Mouse (Mus musculus): ENCODE measurements at regions not wholly inside any gene's neighbourhood (a gene's known extent, or its start where the extent isn't known, plus 50 kb on each side); places are given as distances from the start of the nearest gene placed in this dataset.

- Histone ChIP-seq H3K9me3 (no peaks in the 10 kb centered on the region), H3K4me2 (replicated peaks) (no peak overlapping the region), H3K27ac (no peak overlapping the region), H3K9ac (no peak overlapping the region), H3K27me3 (no peaks in the 10 kb centered on the region), H3K4me1 (no peaks in the 10 kb centered on the region), H3K4me3 (no peak overlapping the region), H3K36me3 (no peaks in the 10 kb centered on the region)
- WGBS = 88% methylated on average over 1 of the region's 1 CpGs
- no peak for ATAC-seq (ENCODE audit: low FRiP score, low read depth)
Measured at GRCm38 (mm10) chr3:52625125-52625524, 357.0 kb downstream of the Foxo1 start.

GRCm38 (mm10) chr3:52622530-52622929, 354.4 kb downstream of the Foxo1 start:
- Histone ChIP-seq H3K36me3 (no peaks in the 10 kb centered on the region), H3K27ac (no peak overlapping the region), H3K4me1 (no peaks in the 10 kb centered on the region), H3K9me3 (no peaks in the 10 kb centered on the region), H3K4me3 (no peak overlapping the region), H3K9ac (no peak overlapping the region), H3K27me3 (no peaks in the 10 kb centered on the region), H3K4me2 (replicated peaks) (no peak overlapping the region)
- ATAC-seq (ENCODE audit: low FRiP score, low read depth) = no peak
- 86% methylated on average over 8 of the region's 8 CpGs for WGBS

- no peaks in the 10 kb centered on the region for H3K36me3 ChIP-seq
- H3K4me1 ChIP-seq = no peaks in the 10 kb centered on the region
- no peak overlapping the region for H3K9ac ChIP-seq
- H3K27me3 ChIP-seq = no peaks in the 10 kb centered on the region
- H3K4me3 ChIP-seq = no peak overlapping the region
- no peaks in the 10 kb centered on the region for H3K9me3 ChIP-seq
- no peak overlapping the region for H3K27ac ChIP-seq
- no peak overlapping the region for H3K4me2 ChIP-seq (replicated peaks)
- 85% methylated on average over 8 of the region's 8 CpGs for WGBS
- no peak for ATAC-seq (ENCODE audit: low FRiP score, low read depth)
Measured at GRCm38 (mm10) chr3:52621936-52622335, 353.8 kb downstream of the Foxo1 start.

- no peaks in the 10 kb centered on the region for H3K4me1 ChIP-seq
- no peaks in the 10 kb centered on the region for H3K27me3 ChIP-seq
- WGBS = 98% methylated on average over 2 of the region's 2 CpGs
- no peak overlapping the region for H3K4me2 ChIP-seq (replicated peaks)
- no peaks in the 10 kb centered on the region for H3K36me3 ChIP-seq
- ATAC-seq (ENCODE audit: low FRiP score, low read depth) = no peak
- H3K4me3 ChIP-seq = no peak overlapping the region
- H3K27ac ChIP-seq = no peak overlapping the region
- H3K9me3 ChIP-seq = no peaks in the 10 kb centered on the region
- H3K9ac ChIP-seq = no peak overlapping the region
Measured at GRCm38 (mm10) chr3:52618925-52619224, 350.7 kb downstream of the Foxo1 start.

GRCm38 (mm10) chr3:52618212-52618924, 350.2 kb downstream of the Foxo1 start:
- Histone ChIP-seq H3K4me1 (no peaks in the 10 kb centered on the region), H3K4me3 (no peak overlapping the region), H3K36me3 (no peaks in the 10 kb centered on the region), H3K4me2 (replicated peaks) (no peak overlapping the region), H3K9ac (no peak overlapping the region), H3K27me3 (no peaks in the 10 kb centered on the region), H3K9me3 (no peaks in the 10 kb centered on the region), H3K27ac (no peak overlapping the region)
- ATAC-seq (ENCODE audit: low FRiP score, low read depth) = no peak
- whole genome bisulfite sequencing = 85% methylated on average over 7 of the region's 7 CpGs

- 39% methylated on average over 8 of the region's 8 CpGs for WGBS
- Histone ChIP-seq H3K9me3 (no peaks in the 10 kb centered on the region), H3K27ac (no peak overlapping the region), H3K4me3 (no peak overlapping the region), H3K27me3 (no peaks in the 10 kb centered on the region), H3K9ac (no peak overlapping the region), H3K4me1 (no peaks in the 10 kb centered on the region), H3K4me2 (replicated peaks) (no peak overlapping the region), H3K36me3 (no peaks in the 10 kb centered on the region)
- no peak for ATAC-seq (ENCODE audit: low FRiP score, low read depth)
Measured at GRCm38 (mm10) chr3:52617413-52618149, 349.4 kb downstream of the Foxo1 start.

- no peaks in the 10 kb centered on the region for H3K27me3 ChIP-seq
- no peaks in the 10 kb centered on the region for H3K36me3 ChIP-seq
- H3K4me1 ChIP-seq = no peaks in the 10 kb centered on the region
- H3K9me3 ChIP-seq = no peaks in the 10 kb centered on the region
- ATAC-seq (ENCODE audit: low FRiP score, low read depth) = no peak
- no peak overlapping the region for H3K4me3 ChIP-seq
- H3K4me2 ChIP-seq (replicated peaks) = no peak overlapping the region
- 93% methylated on average over 8 of the region's 8 CpGs for WGBS
- H3K27ac ChIP-seq = no peak overlapping the region
- no peak overlapping the region for H3K9ac ChIP-seq
Measured at GRCm38 (mm10) chr3:52611881-52612280, 343.7 kb downstream of the Foxo1 start.

- H3K36me3 ChIP-seq = no peaks in the 10 kb centered on the region
- ATAC-seq (ENCODE audit: low FRiP score, low read depth) = no peak
- H3K4me1 ChIP-seq = peaks cover 1% of the 10 kb centered on the region
- no peaks in the 10 kb centered on the region for H3K27me3 ChIP-seq
- no peak overlapping the region for H3K27ac ChIP-seq
- no peak overlapping the region for H3K4me3 ChIP-seq
- H3K9me3 ChIP-seq = no peaks in the 10 kb centered on the region
- WGBS = 59% methylated on average over 3 of the region's 3 CpGs
- H3K4me2 ChIP-seq (replicated peaks) = no peak overlapping the region
- no peak overlapping the region for H3K9ac ChIP-seq
Measured at GRCm38 (mm10) chr3:52610466-52610865, 342.3 kb downstream of the Foxo1 start.

GRCm38 (mm10) chr3:52608086-52608426, 339.9 kb downstream of the Foxo1 start:
- 86% methylated on average over 5 of the region's 5 CpGs for WGBS
- Histone ChIP-seq H3K9ac (no peak overlapping the region), H3K4me1 (peaks cover 12% of the 10 kb centered on the region), H3K36me3 (no peaks in the 10 kb centered on the region), H3K27ac (no peak overlapping the region), H3K4me2 (replicated peaks) (no peak overlapping the region), H3K9me3 (no peaks in the 10 kb centered on the region), H3K27me3 (no peaks in the 10 kb centered on the region), H3K4me3 (no peak overlapping the region)
- ATAC-seq (ENCODE audit: low FRiP score, low read depth) = no peak

GRCm38 (mm10) chr3:52607379-52608085, 339.4 kb downstream of the Foxo1 start:
- Histone ChIP-seq H3K4me2 (replicated peaks) (no peak overlapping the region), H3K4me1 (peaks cover 12% of the 10 kb centered on the region), H3K4me3 (no peak overlapping the region), H3K9me3 (no peaks in the 10 kb centered on the region), H3K36me3 (no peaks in the 10 kb centered on the region), H3K27me3 (no peaks in the 10 kb centered on the region), H3K9ac (no peak overlapping the region), H3K27ac (no peak overlapping the region)
- no peak for ATAC-seq (ENCODE audit: low FRiP score, low read depth)
- WGBS = 85% methylated on average over 12 of the region's 12 CpGs

- no peaks in the 10 kb centered on the region for H3K9me3 ChIP-seq
- H3K4me3 ChIP-seq = no peak overlapping the region
- no peak for ATAC-seq (ENCODE audit: low FRiP score, low read depth)
- no peak overlapping the region for H3K4me2 ChIP-seq (replicated peaks)
- H3K4me1 ChIP-seq = peaks cover 12% of the 10 kb centered on the region
- H3K36me3 ChIP-seq = no peaks in the 10 kb centered on the region
- H3K9ac ChIP-seq = no peak overlapping the region
- no peak overlapping the region for H3K27ac ChIP-seq
- H3K27me3 ChIP-seq = no peaks in the 10 kb centered on the region
- WGBS = 48% methylated on average over 6 of the region's 6 CpGs
Measured at GRCm38 (mm10) chr3:52605261-52605771, 337.2 kb downstream of the Foxo1 start.

GRCm38 (mm10) chr3:52603244-52603704, 335.1 kb downstream of the Foxo1 start:
- peak; percentile 91 for ATAC-seq (ENCODE audit: low FRiP score, low read depth)
- Histone ChIP-seq H3K36me3 (no peaks in the 10 kb centered on the region), H3K27ac (no peak overlapping the region; the same call in 1 of the 2 replicates), H3K9ac (no peak overlapping the region), H3K27me3 (no peaks in the 10 kb centered on the region), H3K4me3 (no peak overlapping the region), H3K4me1 (peaks cover 12% of the 10 kb centered on the region), H3K4me2 (replicated peaks) (no peak overlapping the region), H3K9me3 (no peaks in the 10 kb centered on the region)
- WGBS = 46% methylated on average over 8 of the region's 8 CpGs

Measured in limb, embryonic 13.5 days (tissue).